Mouse (Mus musculus): Measurements from ENCODE around the gene Olfr523. TPM values are rescaled to one million over a fixed set of nuclear protein-coding genes. Genes with fewer than 3 reads are reported as not detected.

The Olfr523 gene
- polyA plus RNA-seq (2014; fragmentation: Illumina TruSeq; extraction: RNeasy Lipid Tissue Mini Kit (QIAGEN cat#74804); ENCODE audit: low read depth, low replicate concordance), result not detected

DNA sequence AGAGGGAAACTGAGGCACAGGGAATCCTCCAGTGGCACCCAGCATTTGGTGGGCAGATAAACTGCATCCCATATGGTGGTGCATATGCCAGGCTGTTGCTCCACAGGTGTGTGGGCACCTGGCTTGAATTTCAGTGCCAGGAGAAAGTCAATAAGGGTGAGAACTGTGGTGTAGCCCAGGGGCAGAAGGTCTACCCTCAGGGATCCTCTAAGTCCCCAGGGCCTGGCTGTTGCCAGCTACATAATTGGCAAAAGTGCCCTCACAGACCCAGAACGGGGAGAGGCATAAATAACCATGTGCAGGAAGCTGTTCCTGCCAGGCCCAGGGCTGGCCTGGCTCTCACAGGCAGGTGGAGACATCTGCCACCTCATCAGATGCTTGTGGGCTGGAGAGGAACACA lies at the start of gene Olfr523:
Gene Olfr523, plus strand, starts transcription at position 282 of the 400 bp plus-strand sequence.

GRCm38 (mm10) chr7:140137135-140138020 lies 35.6 kb upstream of the Olfr523 start, which contains the start of gene Mtg1:
Gene Mtg1, plus strand, starts transcription at chr7:140137564.

DNA sequence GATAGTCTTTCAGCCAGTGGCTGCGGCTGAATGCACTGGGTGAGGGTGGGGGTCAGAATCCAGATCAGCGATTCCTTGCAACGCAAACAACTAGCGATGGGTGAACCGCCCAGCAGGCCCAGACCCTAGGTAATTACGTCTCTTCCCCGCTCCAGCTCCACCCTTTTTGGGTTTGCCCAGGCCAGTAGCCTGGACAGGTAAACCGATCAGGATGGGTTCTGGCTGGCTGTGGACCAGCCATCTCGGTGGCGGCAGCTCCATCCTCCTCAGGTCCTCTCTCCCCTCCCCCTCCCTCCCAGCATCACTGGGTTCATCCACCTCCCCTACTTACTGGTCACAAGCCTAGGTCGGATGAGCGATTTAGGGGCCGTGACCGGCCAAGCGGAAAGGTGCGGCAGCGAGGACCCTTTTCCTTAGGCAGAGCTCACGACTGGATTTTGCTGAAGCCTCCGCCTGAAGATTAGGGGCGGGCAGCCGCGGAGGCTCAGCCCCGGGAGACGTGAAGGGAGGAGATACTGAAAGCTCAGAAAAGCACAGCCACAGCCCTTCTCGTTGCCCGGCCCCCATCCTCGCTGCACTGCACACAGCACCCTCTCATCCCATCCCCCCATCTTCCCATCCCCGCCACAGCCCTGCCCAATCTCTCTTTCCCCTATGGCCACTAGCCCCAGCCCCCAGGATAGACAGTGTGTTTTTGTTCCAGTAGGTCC lies 18.6 kb upstream of the Olfr523 start, which contains the start of gene Sprn:
Gene Sprn, minus strand, starts transcription at position 660 of the 710 bp plus-strand sequence.

GRCm38 (mm10) chr7:140164664-140165063 lies 8.4 kb upstream of the Olfr523 start, which contains the start of gene Olfr522:
Gene Olfr522, minus strand, starts transcription at chr7:140164764.

DNA sequence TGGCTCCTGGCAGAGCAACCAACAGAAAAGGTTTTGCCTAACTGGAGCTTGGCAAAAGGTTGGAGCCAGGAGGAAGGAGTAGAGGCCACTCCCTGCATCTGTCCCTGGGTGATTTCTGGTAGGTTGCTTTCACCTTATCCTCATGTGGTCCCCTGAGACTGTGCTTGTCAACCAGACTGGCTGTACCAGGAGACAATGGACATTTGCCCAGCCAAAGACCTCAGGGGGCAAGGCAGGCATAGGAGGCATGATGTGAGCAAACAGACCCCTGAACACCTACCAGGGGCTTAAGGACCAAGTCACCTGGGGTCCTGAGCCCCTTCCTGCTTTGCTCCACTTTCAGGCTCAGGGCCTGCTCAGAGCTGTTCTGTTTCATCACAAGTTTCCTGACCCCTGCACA lies 32.8 kb downstream of the Olfr523 start, which contains the start of gene Olfr524:
Gene Olfr524, minus strand, starts transcription at position 101 of the 400 bp plus-strand sequence.

DNA sequence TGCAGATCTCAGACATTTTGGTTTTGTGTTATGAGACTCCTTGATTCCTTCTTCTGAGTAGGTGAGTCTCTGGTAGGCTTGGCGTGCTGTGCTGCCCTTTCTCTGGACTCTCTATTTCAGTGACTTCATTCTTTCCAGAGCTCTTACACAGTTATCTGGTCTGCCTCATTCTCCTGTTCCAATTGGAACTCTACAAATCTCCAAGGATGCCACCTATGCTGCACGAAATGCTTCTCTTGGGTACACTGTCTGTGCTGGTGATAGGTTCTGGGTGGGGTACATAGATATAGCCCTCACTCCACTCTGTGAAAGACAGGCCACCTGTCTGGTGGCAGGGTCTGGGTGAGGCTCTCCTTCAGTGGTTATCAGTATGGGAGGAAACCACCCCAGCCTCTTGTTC lies 45.0 kb downstream of the Olfr523 start, which contains the start of gene Cd163l1:
Gene Cd163l1, plus strand, starts transcription at position 301 of the 400 bp plus-strand sequence.

Other genes with a start within 250 kb of the Olfr523 start
- gene Utf1, start 229.4 kb upstream of the Olfr523 start, polyA plus RNA-seq (2014; fragmentation: Illumina TruSeq; extraction: RNeasy Lipid Tissue Mini Kit (QIAGEN cat#74804); ENCODE audit: low read depth, low replicate concordance), result not detected
- gene 6430531B16Rik, start 194.5 kb upstream of the Olfr523 start, polyA plus RNA-seq (2014; fragmentation: Illumina TruSeq; extraction: RNeasy Lipid Tissue Mini Kit (QIAGEN cat#74804); ENCODE audit: low read depth, low replicate concordance), result not detected
- 0.23 TPM for gene Adam8, start 180.7 kb upstream of the Olfr523 start, polyA plus RNA-seq (2014; fragmentation: Illumina TruSeq; extraction: RNeasy Lipid Tissue Mini Kit (QIAGEN cat#74804); ENCODE audit: low read depth, low replicate concordance)
- gene Zfp511, start 136.8 kb upstream of the Olfr523 start, polyA plus RNA-seq (2014; fragmentation: Illumina TruSeq; extraction: RNeasy Lipid Tissue Mini Kit (QIAGEN cat#74804); ENCODE audit: low read depth, low replicate concordance), result 10.6 TPM
- 25.7 TPM for gene Tubgcp2, start 136.5 kb upstream of the Olfr523 start, polyA plus RNA-seq (2014; fragmentation: Illumina TruSeq; extraction: RNeasy Lipid Tissue Mini Kit (QIAGEN cat#74804); ENCODE audit: low read depth, low replicate concordance)
- gene Msx3, start 124.1 kb upstream of the Olfr523 start, polyA plus RNA-seq (2014; fragmentation: Illumina TruSeq; extraction: RNeasy Lipid Tissue Mini Kit (QIAGEN cat#74804); ENCODE audit: low read depth, low replicate concordance), result not detected
- not detected for gene Caly, start 90.7 kb upstream of the Olfr523 start, polyA plus RNA-seq (2014; fragmentation: Illumina TruSeq; extraction: RNeasy Lipid Tissue Mini Kit (QIAGEN cat#74804); ENCODE audit: low read depth, low replicate concordance)
- gene Prap1, start 79.8 kb upstream of the Olfr523 start, polyA plus RNA-seq (2014; fragmentation: Illumina TruSeq; extraction: RNeasy Lipid Tissue Mini Kit (QIAGEN cat#74804); ENCODE audit: low read depth, low replicate concordance), result not detected
- 21.3 TPM for gene Fuom, start 70.8 kb upstream of the Olfr523 start, polyA plus RNA-seq (2014; fragmentation: Illumina TruSeq; extraction: RNeasy Lipid Tissue Mini Kit (QIAGEN cat#74804); ENCODE audit: low read depth, low replicate concordance)
- 10.3 TPM for gene Paox, start 57.4 kb upstream of the Olfr523 start, polyA plus RNA-seq (2014; fragmentation: Illumina TruSeq; extraction: RNeasy Lipid Tissue Mini Kit (QIAGEN cat#74804); ENCODE audit: low read depth, low replicate concordance)
- 264 TPM for gene Echs1, start 56.7 kb upstream of the Olfr523 start, polyA plus RNA-seq (2014; fragmentation: Illumina TruSeq; extraction: RNeasy Lipid Tissue Mini Kit (QIAGEN cat#74804); ENCODE audit: low read depth, low replicate concordance)
- gene Mtg1, start 35.7 kb upstream of the Olfr523 start, polyA plus RNA-seq (2014; fragmentation: Illumina TruSeq; extraction: RNeasy Lipid Tissue Mini Kit (QIAGEN cat#74804); ENCODE audit: low read depth, low replicate concordance), result 7.0 TPM
- gene Sprn, start 18.3 kb upstream of the Olfr523 start, polyA plus RNA-seq (2014; fragmentation: Illumina TruSeq; extraction: RNeasy Lipid Tissue Mini Kit (QIAGEN cat#74804); ENCODE audit: low read depth, low replicate concordance), result 1.6 TPM
- gene Olfr522, start 8.5 kb upstream of the Olfr523 start, polyA plus RNA-seq (2014; fragmentation: Illumina TruSeq; extraction: RNeasy Lipid Tissue Mini Kit (QIAGEN cat#74804); ENCODE audit: low read depth, low replicate concordance), result not detected
- not detected for gene Olfr524, start 32.7 kb downstream of the Olfr523 start, polyA plus RNA-seq (2014; fragmentation: Illumina TruSeq; extraction: RNeasy Lipid Tissue Mini Kit (QIAGEN cat#74804); ENCODE audit: low read depth, low replicate concordance)
- not detected for gene Cd163l1, start 45.0 kb downstream of the Olfr523 start, polyA plus RNA-seq (2014; fragmentation: Illumina TruSeq; extraction: RNeasy Lipid Tissue Mini Kit (QIAGEN cat#74804); ENCODE audit: low read depth, low replicate concordance)
- not detected for gene 5830411N06Rik, start 74.1 kb downstream of the Olfr523 start, polyA plus RNA-seq (2014; fragmentation: Illumina TruSeq; extraction: RNeasy Lipid Tissue Mini Kit (QIAGEN cat#74804); ENCODE audit: low read depth, low replicate concordance)
- not detected for gene Olfr525, start 147.6 kb downstream of the Olfr523 start, polyA plus RNA-seq (2014; fragmentation: Illumina TruSeq; extraction: RNeasy Lipid Tissue Mini Kit (QIAGEN cat#74804); ENCODE audit: low read depth, low replicate concordance)
- gene Olfr527, start 160.8 kb downstream of the Olfr523 start, polyA plus RNA-seq (2014; fragmentation: Illumina TruSeq; extraction: RNeasy Lipid Tissue Mini Kit (QIAGEN cat#74804); ENCODE audit: low read depth, low replicate concordance), result not detected
- gene Olfr60, start 188.5 kb downstream of the Olfr523 start, polyA plus RNA-seq (2014; fragmentation: Illumina TruSeq; extraction: RNeasy Lipid Tissue Mini Kit (QIAGEN cat#74804); ENCODE audit: low read depth, low replicate concordance), result not detected
- gene Olfr530, start 203.1 kb downstream of the Olfr523 start, polyA plus RNA-seq (2014; fragmentation: Illumina TruSeq; extraction: RNeasy Lipid Tissue Mini Kit (QIAGEN cat#74804); ENCODE audit: low read depth, low replicate concordance), result not detected
- not detected for gene Olfr531, start 229.7 kb downstream of the Olfr523 start, polyA plus RNA-seq (2014; fragmentation: Illumina TruSeq; extraction: RNeasy Lipid Tissue Mini Kit (QIAGEN cat#74804); ENCODE audit: low read depth, low replicate concordance)
- not detected for gene Olfr532, start 248.4 kb downstream of the Olfr523 start, polyA plus RNA-seq (2014; fragmentation: Illumina TruSeq; extraction: RNeasy Lipid Tissue Mini Kit (QIAGEN cat#74804); ENCODE audit: low read depth, low replicate concordance)